Mouse (Mus musculus): ENCODE data around the gene Inpp4b. TPM values are rescaled to one million over a fixed set of nuclear protein-coding genes. Genes with fewer than 3 reads are reported as not detected.

Gene Inpp4b
- polyA plus RNA-seq, 1 experiment from 2014 or later: 6.6 TPM

DNA sequence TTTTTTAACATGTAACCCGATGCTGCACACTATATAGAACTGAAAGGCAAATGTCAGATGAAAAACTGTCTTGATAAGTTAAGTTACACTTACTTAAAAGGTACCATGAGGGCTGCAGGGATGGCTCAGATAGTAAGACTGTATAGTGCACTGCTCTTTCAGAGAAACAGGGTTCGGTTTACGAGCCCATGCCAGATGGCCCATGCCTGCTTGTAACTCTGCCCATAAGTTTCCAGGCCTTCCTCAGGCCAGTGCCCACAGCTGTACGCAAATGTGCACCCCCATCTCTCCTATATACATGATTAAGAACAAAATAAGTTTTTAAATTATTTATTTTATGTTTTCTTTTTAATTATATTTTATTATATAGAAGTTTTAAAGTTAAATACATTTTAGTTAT, 300.7 kb downstream of the Inpp4b start:
- Histone ChIP-seq H3K27ac (no peak overlapping the region), H3K9me3 (no peaks in the 10 kb centered on the region), H3K4me3 (no peak overlapping the region), H3K4me1 (replicated peaks) (no peaks in the 10 kb centered on the region), H3K36me3 (no peaks in the 10 kb centered on the region), H3K4me2 (no peak overlapping the region), H3K9ac (no peak overlapping the region), H3K27me3 (no peaks in the 10 kb centered on the region)
- no peak for ATAC-seq (ENCODE audit: low FRiP score)
- WGBS: 91% methylated on average over 4 of the region's 4 CpGs

GRCm38 (mm10) chr8:81692167-81692566, 349.8 kb downstream of the Inpp4b start:
- no peak for ATAC-seq (ENCODE audit: low FRiP score)
- Histone ChIP-seq H3K27ac (no peak overlapping the region), H3K36me3 (no peaks in the 10 kb centered on the region), H3K4me3 (no peak overlapping the region), H3K9ac (no peak overlapping the region), H3K4me2 (no peak overlapping the region), H3K9me3 (no peaks in the 10 kb centered on the region), H3K27me3 (no peaks in the 10 kb centered on the region), H3K4me1 (replicated peaks) (no peaks in the 10 kb centered on the region)

- 44% methylated on average over 2 of the region's 2 CpGs for WGBS
- no peak overlapping the region for H3K4me3 ChIP-seq
Measured at GRCm38 (mm10) chr8:81694893-81695292, 352.5 kb downstream of the Inpp4b start.

GRCm38 (mm10) chr8:81702038-81702437, 359.7 kb downstream of the Inpp4b start:
- Histone ChIP-seq H3K27ac (no peak overlapping the region), H3K4me1 (replicated peaks) (no peaks in the 10 kb centered on the region), H3K4me2 (no peak overlapping the region), H3K9ac (no peak overlapping the region), H3K9me3 (no peaks in the 10 kb centered on the region), H3K27me3 (no peaks in the 10 kb centered on the region), H3K36me3 (no peaks in the 10 kb centered on the region), H3K4me3 (no peak overlapping the region)
- ATAC-seq (ENCODE audit: low FRiP score): no peak
- WGBS: 76% methylated on average over 1 of the region's 1 CpGs

More at GRCm38 (mm10) chr8:81694893-81695292, 352.5 kb downstream of the Inpp4b start:
- no peak overlapping the region for H3K4me2 ChIP-seq
- no peak overlapping the region for H3K27ac ChIP-seq
- H3K27me3 ChIP-seq: no peaks in the 10 kb centered on the region
- no peak overlapping the region for H3K9ac ChIP-seq
- ATAC-seq (ENCODE audit: low FRiP score): no peak
- H3K36me3 ChIP-seq: no peaks in the 10 kb centered on the region
- H3K9me3 ChIP-seq: no peaks in the 10 kb centered on the region
- no peaks in the 10 kb centered on the region for H3K4me1 ChIP-seq (replicated peaks)

GRCm38 (mm10) chr8:81703571-81704365, 361.4 kb downstream of the Inpp4b start:
- no peaks in the 10 kb centered on the region for H3K36me3 ChIP-seq
- 81% methylated on average over 3 of the region's 3 CpGs for WGBS
- no peak overlapping the region for H3K4me3 ChIP-seq
- H3K4me2 ChIP-seq: no peak overlapping the region
- ATAC-seq (ENCODE audit: low FRiP score): no peak
- H3K27me3 ChIP-seq: no peaks in the 10 kb centered on the region
- no peak overlapping the region for H3K27ac ChIP-seq
- no peaks in the 10 kb centered on the region for H3K9me3 ChIP-seq
- no peak overlapping the region for H3K9ac ChIP-seq
- H3K4me1 ChIP-seq (replicated peaks): no peaks in the 10 kb centered on the region

DNA sequence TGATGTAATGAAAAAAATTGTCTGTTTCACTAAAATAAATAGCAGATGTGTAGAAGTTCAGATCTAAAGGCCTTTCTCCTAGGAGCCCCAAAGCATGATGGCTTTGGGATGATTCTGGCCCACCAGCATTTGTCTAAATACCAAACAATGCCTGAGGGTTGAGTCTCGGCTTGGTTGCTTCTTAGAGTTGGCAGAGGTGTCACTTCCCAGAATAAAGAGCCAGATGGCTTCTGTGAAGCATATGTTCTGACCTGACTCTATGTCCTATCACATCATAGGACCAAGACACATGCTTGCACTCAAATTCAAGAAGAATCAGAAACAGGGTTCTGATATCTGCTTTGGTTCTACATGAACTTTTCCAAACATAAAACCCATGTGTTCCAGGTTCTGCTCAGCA, 365.1 kb downstream of the Inpp4b start:
- H3K4me1 ChIP-seq (replicated peaks): no peaks in the 10 kb centered on the region
- H3K9me3 ChIP-seq: no peaks in the 10 kb centered on the region
- H3K27ac ChIP-seq: no peak overlapping the region
- no peak overlapping the region for H3K4me3 ChIP-seq
- WGBS: 62% methylated on average over 1 of the region's 1 CpGs
- H3K9ac ChIP-seq: no peak overlapping the region
- no peak overlapping the region for H3K4me2 ChIP-seq
- no peaks in the 10 kb centered on the region for H3K27me3 ChIP-seq
- no peak for ATAC-seq (ENCODE audit: low FRiP score)
- no peaks in the 10 kb centered on the region for H3K36me3 ChIP-seq

GRCm38 (mm10) chr8:81731332-81731731, 389.0 kb downstream of the Inpp4b start:
- Histone ChIP-seq H3K9me3 (no peaks in the 10 kb centered on the region), H3K27ac (no peak overlapping the region), H3K4me2 (no peak overlapping the region), H3K27me3 (no peaks in the 10 kb centered on the region), H3K9ac (no peak overlapping the region), H3K4me1 (replicated peaks) (no peaks in the 10 kb centered on the region), H3K36me3 (no peaks in the 10 kb centered on the region), H3K4me3 (no peak overlapping the region)
- no peak for ATAC-seq (ENCODE audit: low FRiP score)

DNA sequence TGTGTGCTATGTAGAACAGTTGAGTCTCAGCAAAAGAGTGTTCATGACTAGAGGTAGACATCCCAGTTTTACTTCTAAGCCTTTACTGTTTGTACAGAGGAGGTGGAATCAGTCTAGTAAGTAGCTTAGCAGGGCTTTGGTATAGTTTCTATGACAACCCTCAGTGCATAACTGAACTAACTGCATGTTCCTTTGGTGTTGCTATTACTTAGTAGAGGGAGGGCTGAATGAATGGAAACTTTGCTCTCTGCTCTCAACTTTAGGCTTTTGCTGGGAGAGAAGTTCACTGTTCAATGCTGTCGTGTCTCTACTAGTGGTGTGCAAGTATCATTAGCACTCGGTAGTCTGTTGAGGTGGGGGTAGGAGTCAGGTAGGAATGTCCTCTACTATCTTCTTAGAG, 393.3 kb downstream of the Inpp4b start:
- Histone ChIP-seq H3K36me3 (no peaks in the 10 kb centered on the region), H3K4me3 (no peak overlapping the region), H3K9ac (no peak overlapping the region), H3K9me3 (no peaks in the 10 kb centered on the region), H3K4me2 (no peak overlapping the region), H3K4me1 (replicated peaks) (no peaks in the 10 kb centered on the region), H3K27me3 (no peaks in the 10 kb centered on the region), H3K27ac (no peak overlapping the region)
- ATAC-seq (ENCODE audit: low FRiP score): no peak
- 94% methylated on average over 2 of the region's 2 CpGs for WGBS

GRCm38 (mm10) chr8:81736103-81736502, 393.7 kb downstream of the Inpp4b start:
- ATAC-seq (ENCODE audit: low FRiP score): no peak

DNA sequence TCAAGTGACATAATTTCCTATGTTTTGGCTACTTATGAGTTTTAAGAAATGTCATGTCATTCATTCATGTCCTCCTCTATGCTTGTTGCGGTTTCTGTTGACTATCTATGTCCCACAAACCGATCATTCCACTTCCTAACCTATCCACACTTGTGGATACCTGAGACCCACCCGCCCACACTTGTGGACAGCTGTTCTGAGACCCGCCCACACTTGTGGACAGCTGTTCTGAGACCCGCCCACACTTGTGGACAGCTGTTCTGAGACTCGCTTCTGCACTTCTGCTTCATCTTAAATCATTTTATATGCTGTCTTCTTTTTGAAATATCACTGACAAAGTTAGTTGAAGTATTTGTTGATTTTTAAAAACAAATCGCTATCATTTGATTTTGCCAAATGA, 400.2 kb downstream of the Inpp4b start:
- Histone ChIP-seq H3K27me3 (no peaks in the 10 kb centered on the region), H3K9ac (no peak overlapping the region), H3K27ac (no peak overlapping the region), H3K9me3 (no peaks in the 10 kb centered on the region), H3K4me2 (no peak overlapping the region), H3K4me3 (no peak overlapping the region), H3K4me1 (replicated peaks) (no peaks in the 10 kb centered on the region), H3K36me3 (no peaks in the 10 kb centered on the region)
- ATAC-seq (ENCODE audit: low FRiP score): no peak
- WGBS: 90% methylated on average over 7 of the region's 7 CpGs

More at GRCm38 (mm10) chr8:81736103-81736502, 393.7 kb downstream of the Inpp4b start:
- no peak overlapping the region for H3K27ac ChIP-seq
- WGBS: 88% methylated on average over 1 of the region's 1 CpGs
- H3K4me2 ChIP-seq: no peak overlapping the region
- no peaks in the 10 kb centered on the region for H3K9me3 ChIP-seq
- H3K9ac ChIP-seq: no peak overlapping the region
- no peaks in the 10 kb centered on the region for H3K27me3 ChIP-seq
- H3K36me3 ChIP-seq: no peaks in the 10 kb centered on the region
- no peaks in the 10 kb centered on the region for H3K4me1 ChIP-seq (replicated peaks)
- no peak overlapping the region for H3K4me3 ChIP-seq

GRCm38 (mm10) chr8:81743040-81743439, 400.7 kb downstream of the Inpp4b start:
- Histone ChIP-seq H3K36me3 (no peaks in the 10 kb centered on the region), H3K4me3 (no peak overlapping the region), H3K4me2 (no peak overlapping the region), H3K9me3 (no peaks in the 10 kb centered on the region), H3K4me1 (replicated peaks) (no peaks in the 10 kb centered on the region), H3K27ac (no peak overlapping the region), H3K9ac (no peak overlapping the region), H3K27me3 (no peaks in the 10 kb centered on the region)
- no peak for ATAC-seq (ENCODE audit: low FRiP score)
- WGBS: 86% methylated on average over 3 of the region's 3 CpGs

- Histone ChIP-seq H3K27ac (no peak overlapping the region), H3K9me3 (no peaks in the 10 kb centered on the region), H3K4me1 (replicated peaks) (no peaks in the 10 kb centered on the region), H3K4me2 (no peak overlapping the region), H3K27me3 (no peaks in the 10 kb centered on the region), H3K9ac (no peak overlapping the region), H3K36me3 (no peaks in the 10 kb centered on the region), H3K4me3 (no peak overlapping the region)
- ATAC-seq (ENCODE audit: low FRiP score): no peak
- WGBS: 70% methylated on average over 1 of the region's 1 CpGs
Measured at GRCm38 (mm10) chr8:81745439-81745838, 403.1 kb downstream of the Inpp4b start.

DNA sequence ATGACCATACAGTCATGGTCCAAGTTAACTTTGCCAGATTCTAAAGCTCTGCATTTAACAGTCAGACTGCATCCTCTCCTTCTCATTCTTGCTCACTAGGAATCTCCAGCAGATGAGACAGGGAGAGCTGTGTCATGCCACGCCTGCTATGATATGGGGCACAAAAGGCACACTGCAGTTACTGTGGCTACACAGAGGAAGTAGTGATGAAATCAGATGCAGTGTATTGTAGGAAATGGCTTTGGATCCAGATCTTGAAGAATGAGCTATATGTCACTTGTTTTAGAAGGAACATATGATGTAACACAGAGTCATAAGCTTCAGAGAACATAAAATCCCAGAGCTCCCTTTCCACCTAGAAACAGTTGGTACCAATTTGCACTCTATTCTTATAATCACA, 408.8 kb downstream of the Inpp4b start:
- Histone ChIP-seq H3K9me3 (no peaks in the 10 kb centered on the region), H3K27me3 (no peaks in the 10 kb centered on the region), H3K4me1 (replicated peaks) (no peaks in the 10 kb centered on the region), H3K27ac (no peak overlapping the region), H3K9ac (no peak overlapping the region), H3K4me2 (no peak overlapping the region), H3K36me3 (no peaks in the 10 kb centered on the region), H3K4me3 (no peak overlapping the region)
- no peak for ATAC-seq (ENCODE audit: low FRiP score)
- 81% methylated on average over 1 of the region's 1 CpGs for WGBS
